Mouse (Mus musculus): Measurements from ENCODE around the gene Dnajb1. TPM values are rescaled to one million over a fixed set of nuclear protein-coding genes. Genes with fewer than 3 reads are reported as not detected.

Dnajb1 gene
- 32.2 and 33.2 TPM in 2 replicates for polyA plus RNA-seq (2012; rRNA removed)

GRCm38 (mm10) chr8:83607661-83608397 is at the start of gene Dnajb1, which contains the start of gene Tecr:
Gene Dnajb1 (plus strand): TSS chr8:83608193.
Gene Tecr (minus strand): TSS chr8:83607971.
- DNase-seq: peak; percentile 100

GRCm38 (mm10) chr8:83562669-83563068 is 45.3 kb upstream of the Dnajb1 start:
- Histone ChIP-seq H3K27ac (ENCODE audit: insufficient read depth, low read depth, low read length) (no peak overlapping the region), H3K27me3 (replicated peaks; ENCODE audit: control insufficient read depth, insufficient read depth, low read length) (no peaks in the 10 kb centered on the region), H3K4me3 (ENCODE audit: insufficient read depth, low read depth, low read length) (no peak overlapping the region), H3K36me3 (ENCODE audit: control insufficient read depth, insufficient read depth, low read length) (no peaks in the 10 kb centered on the region), H3K4me1 (ENCODE audit: control insufficient read depth, insufficient read depth, low read length) (peaks cover 4% of the 10 kb centered on the region)
- WGBS: 88% methylated on average over 3 of the region's 3 CpGs
- TF ChIP-seq POLR2A (IDR thresholded peaks at IDR 0.05; ENCODE audit: low read depth, low read length) (no peak), CTCF (conservative IDR thresholded peaks at IDR 0.05; ENCODE audit: insufficient read depth, insufficient read length, low read depth, low read length) (no peak)
- no peak for DNase-seq

More at GRCm38 (mm10) chr8:83607661-83608397, at the start of gene Dnajb1, which contains the start of gene Tecr:
- peak within 1 kb of the TSS; percentile 74 for H3K27ac ChIP-seq (ENCODE audit: insufficient read depth, low read depth, low read length)
- peak within 1 kb of the TSS; percentile 86 for H3K4me3 ChIP-seq (ENCODE audit: insufficient read depth, low read depth, low read length)
- peaks cover 11% of the 10 kb centered on the region for H3K4me1 ChIP-seq (ENCODE audit: control insufficient read depth, insufficient read depth, low read length)
- peaks cover 2% of the 10 kb centered on the region for H3K36me3 ChIP-seq (ENCODE audit: control insufficient read depth, insufficient read depth, low read length)
- TF ChIP-seq POLR2A (IDR thresholded peaks at IDR 0.05; ENCODE audit: low read depth, low read length) (peak; percentile 96), CTCF (conservative IDR thresholded peaks at IDR 0.05; ENCODE audit: insufficient read depth, insufficient read length, low read depth, low read length) (no peak)
- whole genome bisulfite sequencing: under 1% methylated on average over 69 of the region's 69 CpGs
- no peaks in the 10 kb centered on the region for H3K27me3 ChIP-seq (replicated peaks; ENCODE audit: control insufficient read depth, insufficient read depth, low read length)

- TF ChIP-seq CTCF (conservative IDR thresholded peaks at IDR 0.05; ENCODE audit: insufficient read depth, insufficient read length, low read depth, low read length) (no peak), POLR2A (IDR thresholded peaks at IDR 0.05; ENCODE audit: low read depth, low read length) (no peak)
- peaks cover 7% of the 10 kb centered on the region for H3K4me1 ChIP-seq (ENCODE audit: control insufficient read depth, insufficient read depth, low read length)
- H3K27me3 ChIP-seq (replicated peaks; ENCODE audit: control insufficient read depth, insufficient read depth, low read length): no peaks in the 10 kb centered on the region
- no peak overlapping the region for H3K27ac ChIP-seq (ENCODE audit: insufficient read depth, low read depth, low read length)
- no peaks in the 10 kb centered on the region for H3K36me3 ChIP-seq (ENCODE audit: control insufficient read depth, insufficient read depth, low read length)
- 72% methylated on average over 4 of the region's 4 CpGs for WGBS
- no peak overlapping the region for H3K4me3 ChIP-seq (ENCODE audit: insufficient read depth, low read depth, low read length)
- no peak for DNase-seq
Measured at GRCm38 (mm10) chr8:83563246-83563645, 44.7 kb upstream of the Dnajb1 start.

GRCm38 (mm10) chr8:83565731-83566375 is 42.1 kb upstream of the Dnajb1 start:
- WGBS: 77% methylated on average over 9 of the region's 9 CpGs
- no peak for DNase-seq
- H3K4me3 ChIP-seq (ENCODE audit: insufficient read depth, low read depth, low read length): no peak overlapping the region
- no peaks in the 10 kb centered on the region for H3K36me3 ChIP-seq (ENCODE audit: control insufficient read depth, insufficient read depth, low read length)
- no peak overlapping the region for H3K27ac ChIP-seq (ENCODE audit: insufficient read depth, low read depth, low read length)
- peaks cover 7% of the 10 kb centered on the region for H3K4me1 ChIP-seq (ENCODE audit: control insufficient read depth, insufficient read depth, low read length)
- TF ChIP-seq POLR2A (IDR thresholded peaks at IDR 0.05; ENCODE audit: low read depth, low read length) (no peak), CTCF (conservative IDR thresholded peaks at IDR 0.05; ENCODE audit: insufficient read depth, insufficient read length, low read depth, low read length) (peak; percentile 25; the same call in 1 of the 2 replicates)
- no peaks in the 10 kb centered on the region for H3K27me3 ChIP-seq (replicated peaks; ENCODE audit: control insufficient read depth, insufficient read depth, low read length)

GRCm38 (mm10) chr8:83566469-83567395 is 41.3 kb upstream of the Dnajb1 start, which contains the start of gene Ndufb7:
Gene Ndufb7 (plus strand): TSS chr8:83566671.
- Histone ChIP-seq H3K27ac (ENCODE audit: insufficient read depth, low read depth, low read length) (peak within 1 kb of the TSS; percentile 91), H3K4me1 (ENCODE audit: control insufficient read depth, insufficient read depth, low read length) (peaks cover 7% of the 10 kb centered on the region), H3K4me3 (ENCODE audit: insufficient read depth, low read depth, low read length) (peak within 1 kb of the TSS; percentile 89), H3K36me3 (ENCODE audit: control insufficient read depth, insufficient read depth, low read length) (peaks cover under 1% of the 10 kb centered on the region; the same call in 1 of the 2 replicates), H3K27me3 (replicated peaks; ENCODE audit: control insufficient read depth, insufficient read depth, low read length) (no peaks in the 10 kb centered on the region)
- peak; percentile 96 for TF ChIP-seq CTCF (conservative IDR thresholded peaks at IDR 0.05; ENCODE audit: insufficient read depth, insufficient read length, low read depth, low read length)
- TF ChIP-seq POLR2A (IDR thresholded peaks at IDR 0.05; ENCODE audit: low read depth, low read length): no peak
- under 1% methylated on average over 48 of the region's 48 CpGs for WGBS
- DNase-seq: peak; percentile 97

- 45% methylated on average over 3 of the region's 3 CpGs for WGBS
- H3K4me3 ChIP-seq (ENCODE audit: insufficient read depth, low read depth, low read length): peak overlapping the region; percentile 89
- no peak overlapping the region for H3K27ac ChIP-seq (ENCODE audit: insufficient read depth, low read depth, low read length)
- peaks cover 7% of the 10 kb centered on the region for H3K4me1 ChIP-seq (ENCODE audit: control insufficient read depth, insufficient read depth, low read length)
- H3K36me3 ChIP-seq (ENCODE audit: control insufficient read depth, insufficient read depth, low read length): peaks cover 3% of the 10 kb centered on the region; the same call in 1 of the 2 replicates
- DNase-seq: no peak
- no peaks in the 10 kb centered on the region for H3K27me3 ChIP-seq (replicated peaks; ENCODE audit: control insufficient read depth, insufficient read depth, low read length)
- no peak for TF ChIP-seq POLR2A (IDR thresholded peaks at IDR 0.05; ENCODE audit: low read depth, low read length)
- no peak for TF ChIP-seq CTCF (conservative IDR thresholded peaks at IDR 0.05; ENCODE audit: insufficient read depth, insufficient read length, low read depth, low read length)
Measured at GRCm38 (mm10) chr8:83567668-83568067, 40.3 kb upstream of the Dnajb1 start.
